Mouse (Mus musculus): Measurements from ENCODE around the gene Ubxn6.
"Not testable (repeated sequence)": the region's sequence is repeated elsewhere in the genome, so short reads cannot be mapped to it uniquely, and the experiment has no call there.

Ubxn6 gene

DNA sequence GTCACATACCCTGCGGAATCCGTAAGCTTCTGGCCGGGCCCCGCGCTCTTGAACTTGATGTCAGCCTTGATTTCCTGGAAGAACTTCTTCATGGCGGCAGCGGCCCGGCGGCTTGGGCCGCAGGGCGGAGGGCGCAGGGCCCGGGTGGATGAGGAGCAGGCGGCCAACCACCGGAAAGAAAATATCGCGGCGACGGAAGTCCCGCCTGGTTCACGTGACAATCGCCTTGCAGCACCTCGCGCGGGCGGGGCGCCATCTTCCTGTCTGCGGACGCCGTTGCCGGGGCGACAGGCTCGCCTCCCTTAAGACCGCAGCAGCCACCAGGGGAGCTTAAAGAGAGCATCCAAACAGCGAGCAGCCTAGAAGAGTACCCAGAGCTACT, at the start of gene Ubxn6:
Ubxn6 (minus strand) TSS at position 202 of the 382 bp plus-strand sequence.
- in situ Hi-C loops (cut with MboI; ENCODE audit: low pct_unique_long_range_greater_than_20kb in 1 of 2, low sequenced_read_pairs in 2 of 2, unreplicated experiment in 1 of 2) = no loop called here

GRCm38 (mm10) chr17:56123681-56124340, 49.0 kb upstream of the Ubxn6 start:
- in situ Hi-C loops (cut with MboI; ENCODE audit: low pct_unique_long_range_greater_than_20kb in 1 of 2, low sequenced_read_pairs in 2 of 2, unreplicated experiment in 1 of 2) = no loop called here

DNA sequence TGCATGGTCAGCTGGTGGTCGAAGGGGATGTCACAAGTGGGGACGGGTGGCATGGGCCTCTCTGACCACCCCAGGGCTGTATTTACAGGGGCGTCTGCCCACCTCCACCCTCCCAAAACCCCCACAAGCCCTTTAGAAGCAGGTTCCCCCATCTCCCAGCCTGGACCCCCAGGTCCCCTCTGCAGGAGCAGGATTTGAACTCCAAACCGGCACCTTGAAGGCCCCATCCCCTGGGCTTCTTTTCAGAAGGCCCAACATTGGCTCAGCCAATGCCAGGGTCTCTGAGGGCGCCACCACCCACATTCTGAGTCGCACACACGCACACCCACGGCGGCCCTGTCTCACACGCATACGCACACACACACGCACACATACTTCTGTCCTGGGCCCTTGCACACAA, 48.3 kb upstream of the Ubxn6 start:
- in situ Hi-C loops (cut with MboI; ENCODE audit: low pct_unique_long_range_greater_than_20kb in 1 of 2, low sequenced_read_pairs in 2 of 2, unreplicated experiment in 1 of 2) = no loop called here

GRCm38 (mm10) chr17:56121826-56122225, 47.0 kb upstream of the Ubxn6 start, which contains the start of gene Lrg1:
Lrg1 (minus strand) TSS chr17:56122001.
- in situ Hi-C loops (cut with MboI; ENCODE audit: low pct_unique_long_range_greater_than_20kb in 1 of 2, low sequenced_read_pairs in 2 of 2, unreplicated experiment in 1 of 2) = no loop called here

- in situ Hi-C loops (cut with MboI; ENCODE audit: low pct_unique_long_range_greater_than_20kb in 1 of 2, low sequenced_read_pairs in 2 of 2, unreplicated experiment in 1 of 2) = no loop called here
Measured at GRCm38 (mm10) chr17:56119981-56120880, 45.4 kb upstream of the Ubxn6 start.

DNA sequence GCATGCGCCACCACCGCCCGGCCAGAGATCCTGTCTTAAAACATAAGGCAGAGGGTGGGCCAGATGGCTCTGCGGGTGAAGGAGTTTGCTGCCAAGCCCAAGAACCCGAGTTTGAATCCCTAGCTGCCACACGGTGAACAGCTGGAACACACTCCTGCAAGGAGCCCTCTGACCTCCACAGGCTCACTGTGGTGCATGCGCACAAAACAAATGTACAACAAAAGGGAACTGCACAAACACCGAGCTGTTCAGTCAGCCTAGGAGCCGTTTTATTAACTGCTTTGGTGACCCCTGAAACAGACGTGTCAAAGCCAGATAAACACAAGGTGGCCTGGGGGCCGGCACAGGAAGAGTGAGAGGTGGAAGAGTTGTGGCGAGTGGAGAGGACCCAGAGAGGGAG, 44.6 kb upstream of the Ubxn6 start:
- in situ Hi-C loops (cut with MboI; ENCODE audit: low pct_unique_long_range_greater_than_20kb in 1 of 2, low sequenced_read_pairs in 2 of 2, unreplicated experiment in 1 of 2) = no loop called here

DNA sequence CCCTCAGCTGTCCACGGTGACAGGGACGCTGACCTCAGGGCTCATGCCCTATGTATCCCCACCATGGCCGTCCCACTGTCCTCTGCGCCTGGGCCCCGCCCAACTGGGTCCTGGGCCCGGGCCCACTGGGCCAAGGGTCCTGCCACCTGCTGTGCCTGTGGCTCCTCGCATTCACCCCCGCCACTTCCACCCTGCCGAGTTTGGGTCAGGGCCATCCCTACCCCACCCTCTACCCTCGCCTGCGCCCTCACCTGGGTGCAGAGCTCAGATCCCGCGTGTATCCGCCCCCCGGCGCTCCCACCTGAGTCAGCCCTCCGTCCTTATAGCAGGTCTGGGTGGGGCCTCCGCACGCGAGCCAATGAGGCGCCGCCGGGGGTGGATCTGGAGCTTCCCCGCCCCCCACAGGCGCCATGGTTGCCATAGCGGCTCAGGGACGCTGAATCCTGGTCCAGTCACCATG, 42.5 kb upstream of the Ubxn6 start, which contains the start of gene Plin5:
Plin5 (minus strand) TSS at position 346 of the 460 bp plus-strand sequence.
- in situ Hi-C loops (cut with MboI; ENCODE audit: low pct_unique_long_range_greater_than_20kb in 1 of 2, low sequenced_read_pairs in 2 of 2, unreplicated experiment in 1 of 2) = no loop called here

DNA sequence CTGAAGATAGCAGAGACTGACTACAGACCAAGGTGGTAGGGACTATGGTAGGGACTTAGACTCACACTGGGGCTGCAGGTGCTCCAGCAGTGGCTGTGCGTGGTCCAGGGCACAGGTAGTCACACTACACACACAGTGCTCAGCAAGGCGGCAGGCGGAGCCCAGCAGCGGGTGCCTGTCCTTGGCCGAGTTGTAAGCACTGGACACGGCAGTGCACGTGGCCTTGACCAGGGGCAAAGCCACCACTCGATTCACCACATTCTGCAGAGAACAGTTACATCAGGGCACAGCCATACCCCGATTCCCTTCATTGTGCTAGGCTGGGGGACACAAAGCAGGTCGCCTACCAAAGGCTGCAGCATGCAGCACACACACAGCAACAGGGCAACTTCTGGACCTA, 41.4 kb upstream of the Ubxn6 start:
- in situ Hi-C loops (cut with MboI; ENCODE audit: low pct_unique_long_range_greater_than_20kb in 1 of 2, low sequenced_read_pairs in 2 of 2, unreplicated experiment in 1 of 2) = no loop called here

DNA sequence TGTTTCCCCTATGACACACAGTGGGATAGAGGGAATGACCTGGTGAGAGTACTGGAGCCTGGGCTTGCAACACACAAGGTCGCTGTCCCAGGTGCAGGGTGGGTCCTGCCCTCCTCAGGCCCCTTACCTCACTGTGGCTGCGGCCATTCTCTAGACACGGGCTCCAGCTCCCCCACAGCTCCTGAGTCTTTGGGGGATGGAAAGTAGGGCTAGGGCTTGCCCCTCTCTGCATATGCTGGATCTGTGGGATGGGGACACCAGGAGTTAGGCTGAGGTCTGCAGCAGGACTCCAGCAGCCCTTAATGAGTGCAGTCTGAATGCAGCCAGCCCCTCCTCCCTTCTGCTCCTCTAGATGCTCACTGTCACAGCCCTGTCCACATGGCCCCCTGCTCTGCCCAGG, 37.9 kb upstream of the Ubxn6 start:
- in situ Hi-C loops (cut with MboI; ENCODE audit: low pct_unique_long_range_greater_than_20kb in 1 of 2, low sequenced_read_pairs in 2 of 2, unreplicated experiment in 1 of 2) = no loop called here

- in situ Hi-C loops (cut with MboI; ENCODE audit: low pct_unique_long_range_greater_than_20kb in 1 of 2, low sequenced_read_pairs in 2 of 2, unreplicated experiment in 1 of 2) = no loop called here
Measured at GRCm38 (mm10) chr17:56111864-56112263, 37.0 kb upstream of the Ubxn6 start.

GRCm38 (mm10) chr17:56111021-56111420, 36.2 kb upstream of the Ubxn6 start:
- in situ Hi-C loops (cut with MboI; ENCODE audit: low pct_unique_long_range_greater_than_20kb in 1 of 2, low sequenced_read_pairs in 2 of 2, unreplicated experiment in 1 of 2) = no loop called here

DNA sequence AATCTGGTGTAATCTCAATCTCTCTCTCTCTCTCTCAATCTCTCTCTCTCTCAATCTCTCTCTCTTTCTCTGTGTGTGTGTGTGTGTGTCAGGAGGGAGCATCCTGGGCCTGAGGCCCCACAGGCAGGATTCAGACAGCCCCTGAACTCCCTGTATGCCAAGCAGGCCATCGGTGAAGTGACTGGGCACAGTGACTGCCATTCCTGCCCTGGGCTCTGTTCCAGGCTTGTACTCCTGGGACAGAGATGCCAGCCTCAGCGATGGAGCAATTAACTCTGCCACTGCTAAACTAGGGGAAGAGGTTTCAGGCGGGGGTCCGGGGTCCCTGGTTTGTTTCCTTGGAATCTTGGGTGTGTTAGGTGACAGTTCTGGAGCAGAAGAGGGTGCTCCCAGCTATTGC, 35.7 kb upstream of the Ubxn6 start:
- in situ Hi-C loops (cut with MboI; ENCODE audit: low pct_unique_long_range_greater_than_20kb in 1 of 2, low sequenced_read_pairs in 2 of 2, unreplicated experiment in 1 of 2) = no loop called here

DNA sequence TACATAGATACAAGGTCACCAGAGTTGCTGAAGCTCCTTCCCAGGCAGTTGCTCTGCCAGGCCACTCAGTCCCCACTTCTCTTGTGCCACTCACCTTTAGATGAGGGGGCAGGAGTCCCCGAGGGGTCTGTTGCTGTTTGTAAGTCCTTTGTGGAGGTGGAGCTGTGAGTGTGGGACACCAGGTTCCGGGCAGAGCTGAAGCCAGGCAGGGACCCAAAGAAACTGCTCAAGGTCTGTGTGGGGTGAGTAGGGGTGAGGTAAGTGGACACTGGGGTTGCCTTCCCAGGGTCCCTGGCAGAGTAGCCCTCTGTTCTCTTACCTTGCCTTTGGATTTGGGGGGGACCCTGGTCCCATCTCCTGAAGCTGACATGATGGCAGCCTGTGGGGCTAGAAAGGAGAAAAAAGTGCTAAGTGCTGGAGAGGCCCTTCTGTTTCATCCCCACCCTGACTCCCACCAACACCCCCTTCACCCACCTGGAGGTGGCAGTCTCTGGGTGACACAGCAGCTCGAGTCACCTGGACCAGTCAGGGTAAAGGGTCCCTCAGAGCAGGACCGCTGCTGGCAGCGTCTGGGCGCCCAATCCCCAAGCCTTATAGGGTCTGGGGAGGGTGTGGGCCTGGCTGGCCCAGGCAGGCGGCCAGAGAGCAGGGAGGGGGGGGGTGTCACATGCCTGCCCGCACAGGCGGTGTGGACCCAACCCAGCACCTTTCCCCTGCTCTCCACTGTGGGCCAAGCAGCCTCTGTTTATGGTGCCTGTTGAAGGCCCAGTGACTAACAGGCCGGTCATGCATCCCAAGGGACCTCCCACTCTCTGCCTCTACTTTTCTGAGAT, 34.6 kb upstream of the Ubxn6 start, which contains the start of gene Plin4:
Plin4 (minus strand) TSS at position 585 of the 833 bp plus-strand sequence.
- in situ Hi-C loops (cut with MboI; ENCODE audit: low pct_unique_long_range_greater_than_20kb in 1 of 2, low sequenced_read_pairs in 2 of 2, unreplicated experiment in 1 of 2) = no loop called here

DNA sequence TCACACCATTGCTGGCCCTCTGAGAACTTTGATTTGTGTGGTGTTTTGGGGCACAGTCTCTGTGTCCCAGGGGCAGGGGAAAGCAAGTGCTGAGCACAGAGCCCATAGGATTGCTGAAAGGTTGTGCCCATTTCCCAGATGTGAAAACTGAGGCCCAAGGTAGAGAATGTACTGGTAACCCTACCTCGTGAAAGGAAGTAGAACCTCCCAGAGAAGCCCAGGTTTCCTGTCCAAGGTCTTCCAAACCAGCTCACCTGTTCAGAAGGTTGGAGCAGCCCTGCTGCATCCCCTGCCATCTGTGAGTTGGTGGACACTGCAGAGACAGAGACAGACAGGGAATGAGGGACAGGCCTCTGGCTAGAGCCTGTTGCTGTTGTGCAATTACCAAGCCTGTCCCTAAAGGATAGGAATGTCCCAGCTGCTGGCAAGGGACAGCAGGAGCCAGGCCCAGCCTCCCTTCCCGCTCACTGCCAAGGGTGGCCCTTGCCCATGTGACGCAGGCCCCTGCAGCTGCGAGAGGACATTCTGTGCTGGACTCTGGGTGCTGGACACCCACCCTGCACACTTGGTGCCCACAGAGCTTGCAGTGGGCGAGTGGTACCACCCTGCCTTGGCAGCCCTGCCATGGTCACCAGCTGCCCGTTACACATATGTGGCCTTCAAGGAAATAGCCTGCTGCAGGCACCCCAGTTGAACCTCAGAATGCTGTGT, 33.7 kb upstream of the Ubxn6 start:
- in situ Hi-C loops (cut with MboI; ENCODE audit: low pct_unique_long_range_greater_than_20kb in 1 of 2, low sequenced_read_pairs in 2 of 2, unreplicated experiment in 1 of 2) = no loop called here

DNA sequence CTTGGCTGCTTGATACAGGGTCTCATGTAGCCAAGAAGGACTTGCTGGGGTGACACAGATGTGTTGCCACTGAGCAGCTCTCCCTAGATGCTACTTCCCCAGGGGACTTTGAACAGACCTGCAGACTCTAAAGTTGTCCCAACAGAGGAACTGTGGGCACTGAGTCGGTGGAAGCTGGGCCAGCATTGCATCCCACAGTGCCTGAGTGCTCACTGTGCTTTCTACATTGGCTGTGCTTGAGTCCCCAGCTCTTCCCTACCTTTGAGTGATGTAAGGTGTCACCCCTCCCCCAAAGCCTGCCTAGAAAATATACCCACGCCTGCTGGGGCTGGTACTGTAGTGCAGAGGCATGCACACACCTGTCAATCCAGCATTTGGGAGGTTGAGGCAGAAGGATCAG, 32.9 kb upstream of the Ubxn6 start:
- in situ Hi-C loops (cut with MboI; ENCODE audit: low pct_unique_long_range_greater_than_20kb in 1 of 2, low sequenced_read_pairs in 2 of 2, unreplicated experiment in 1 of 2) = no loop called here

DNA sequence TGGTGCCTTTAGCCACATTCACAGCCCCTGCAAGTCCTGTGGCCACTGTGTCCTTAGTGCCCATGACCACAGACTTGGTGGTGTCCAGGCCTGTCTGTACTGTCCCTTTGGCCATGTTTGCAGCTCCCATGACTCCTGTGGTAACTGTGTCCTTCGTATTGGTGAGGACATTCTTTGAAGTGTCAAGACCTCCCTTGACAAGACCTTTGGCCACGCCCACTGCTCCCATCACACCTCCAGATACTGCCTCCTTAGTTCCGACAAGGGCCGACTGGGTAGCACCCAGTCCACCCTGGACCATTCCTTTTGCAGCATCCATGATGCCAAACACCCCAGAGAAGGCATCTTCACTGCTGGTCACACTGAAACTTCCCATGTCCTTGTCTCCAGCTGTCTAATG, 32.2 kb upstream of the Ubxn6 start:
- in situ Hi-C loops (cut with MboI; ENCODE audit: low pct_unique_long_range_greater_than_20kb in 1 of 2, low sequenced_read_pairs in 2 of 2, unreplicated experiment in 1 of 2) = no loop called here

DNA sequence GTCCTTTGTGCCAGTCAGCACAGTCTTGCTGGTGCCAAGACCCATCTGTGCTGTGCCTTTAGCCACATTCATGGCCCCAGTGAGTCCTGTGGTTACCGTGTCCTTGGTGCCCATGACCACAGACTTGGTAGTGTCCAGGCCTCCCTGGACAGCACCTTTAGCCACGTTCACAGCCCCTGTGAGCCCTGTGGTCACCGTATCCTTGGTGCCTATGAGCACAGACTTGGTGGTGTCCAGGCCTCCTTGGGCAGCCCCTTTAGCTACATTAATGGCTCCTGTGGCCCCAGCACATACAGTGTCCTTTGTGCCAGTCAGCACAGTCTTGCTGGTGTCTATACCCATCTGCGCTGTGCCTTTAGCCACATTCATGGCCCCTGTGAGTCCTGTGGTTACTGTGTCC, 31.6 kb upstream of the Ubxn6 start:
- in situ Hi-C loops (cut with MboI; ENCODE audit: low pct_unique_long_range_greater_than_20kb in 1 of 2, low sequenced_read_pairs in 2 of 2, unreplicated experiment in 1 of 2) = not testable (repeated sequence)

DNA sequence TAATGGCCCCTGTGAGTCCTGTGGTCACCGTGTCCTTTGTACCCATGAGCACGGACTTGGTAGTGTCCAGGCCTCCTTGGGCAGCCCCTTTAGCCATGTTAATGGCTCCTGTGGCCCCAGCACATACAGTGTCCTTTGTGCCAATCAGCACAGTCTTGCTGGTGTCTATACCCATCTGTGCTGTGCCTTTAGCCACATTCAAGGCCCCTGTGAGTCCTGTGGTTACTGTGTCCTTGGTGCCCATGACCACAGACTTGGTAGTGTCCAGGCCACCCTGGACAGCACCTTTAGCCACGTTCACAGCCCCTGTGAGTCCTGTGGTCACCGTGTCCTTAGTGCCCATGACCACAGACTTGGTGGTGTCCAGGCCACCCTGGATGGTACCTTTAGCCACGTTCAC, 30.0 kb upstream of the Ubxn6 start:
- in situ Hi-C loops (cut with MboI; ENCODE audit: low pct_unique_long_range_greater_than_20kb in 1 of 2, low sequenced_read_pairs in 2 of 2, unreplicated experiment in 1 of 2) = not testable (repeated sequence)
